Mouse (Mus musculus): ENCODE measurements around the gene Efr3b.

- TF ChIP-seq POLR2A (IDR thresholded peaks at IDR 0.05; ENCODE audit: low read depth, low read length) (no peak), CTCF (IDR thresholded peaks at IDR 0.05; ENCODE audit: extremely low read depth, insufficient read depth, insufficient read length, insufficient replicate concordance) (no peak)
Observed at GRCm38 (mm10) chr12:3915852-3916251, 122.9 kb downstream of the Efr3b start.

Measured in spleen, adult 2 months (tissue).